Mouse (Mus musculus) stomach, embryonic 16.5 days (tissue): ENCODE results near the gene BC055324. TPM values are rescaled to one million over a fixed set of nuclear protein-coding genes. Genes with fewer than 3 reads are reported as not detected.
"Not testable (repeated sequence)": the region's sequence is repeated elsewhere in the genome, so short reads cannot be mapped to it uniquely, and the experiment has no call there.

ENCODE experiments used
- ATAC-seq: fragments of 200-750 bp; cut with Nextera tagmentation; 2 replicates; pipeline ENCODE4 v1.8.0; 2017; ENCODE audit warnings: moderate number of reproducible peaks, moderate TSS enrichment; ENCODE audit not compliant: insufficient read depth, low FRiP score
- H3K27ac ChIP-seq: fragments of 300-500 bp; sonication (generic); 2 replicates; pipeline ENCODE4 v1.5.1; 2014; ENCODE audit warnings: low read length
- H3K27me3 ChIP-seq: fragments of 300-500 bp; sonication (generic); 2 replicates; pipeline ENCODE4 v1.6.1; 2014; ENCODE audit warnings: low read length, control low read depth, mixed read lengths; ENCODE audit not compliant: control insufficient read depth, insufficient read depth
- H3K36me3 ChIP-seq: fragments of 300-500 bp; sonication (generic); 2 replicates; pipeline ENCODE4 v1.6.1; 2014; ENCODE audit warnings: low read length; ENCODE audit not compliant: control insufficient read depth, insufficient read depth
- H3K4me1 ChIP-seq: fragments of 300-500 bp; sonication (generic); 2 replicates; pipeline ENCODE4 v1.6.1; 2014; ENCODE audit warnings: low read length, control low read depth, mixed read lengths; ENCODE audit not compliant: control insufficient read depth, insufficient read depth
- H3K4me2 ChIP-seq: fragments of 300-500 bp; sonication (generic); 2 replicates; pipeline ENCODE4 v1.6.1; 2014; ENCODE audit warnings: low read depth, low read length, mixed read lengths
- H3K4me3 ChIP-seq: fragments of 300-500 bp; sonication (generic); replicated peaks from 2 replicates; pipeline ENCODE4 v1.5.1; 2014; ENCODE audit warnings: mild to moderate bottlenecking, low read length
- H3K9ac ChIP-seq: fragments of 300-500 bp; sonication (generic); 2 replicates; pipeline ENCODE4 v1.6.1; 2014; ENCODE audit warnings: low read length
- H3K9me3 ChIP-seq: fragments of 300-500 bp; sonication (generic); replicated peaks from 2 replicates; pipeline ENCODE4 v1.6.1; 2016; ENCODE audit warnings: low read length, control low read depth; ENCODE audit not compliant: control insufficient read depth
- WGBS: fragments of 180-500 bp; shearing (Covaris S2); extraction: QIAGEN DNeasy Blood & Tissue Kit; methylation state at CpG from one replicate; pipeline ENCODE4 v1.1.7; 2014; 5-methylcytosine and 5-hydroxymethylcytosine counted together
- polyA plus RNA-seq: library from polyadenylated mRNA; unstranded; fragments of >200 nt; fragmentation: Nextera tagmentation; extraction: Ambion mirVana; gene quantifications from 2 replicates; pipeline ENCODE4 v1.2.1, GENCODE M21; 2015

BC055324 gene
- polyA plus RNA-seq = 14.6 and 14.9 TPM in 2 replicates

GRCm38 (mm10) chr1:163994721-163995608, at the start of gene BC055324, which contains the start of gene Mettl18:
BC055324 (minus strand) TSS chr1:163994796.
Mettl18 (plus strand) TSS chr1:163994889.
- Histone ChIP-seq H3K27ac (peak within 1 kb of the TSS; percentile 88), H3K9ac (peak within 1 kb of the TSS; percentile 90), H3K4me3 (peak within 1 kb of the TSS; percentile 72), H3K4me1 (no peaks in the 10 kb centered on the region), H3K4me2 (peak within 1 kb of the TSS; percentile 61), H3K9me3 (no peaks in the 10 kb centered on the region), H3K36me3 (peaks cover 3% of the 10 kb centered on the region; the same call in 1 of the 2 replicates), H3K27me3 (no peaks in the 10 kb centered on the region)
- ATAC-seq = peak; percentile 96
- 3% methylated on average over 43 of the region's 43 CpGs for WGBS

- Histone ChIP-seq H3K4me1 (no peaks in the 10 kb centered on the region), H3K9me3 (no peaks in the 10 kb centered on the region), H3K27me3 (no peaks in the 10 kb centered on the region), H3K27ac (no peak overlapping the region), H3K4me2 (no peak overlapping the region), H3K9ac (no peak overlapping the region), H3K4me3 (no peak overlapping the region), H3K36me3 (no peaks in the 10 kb centered on the region)
- ATAC-seq = no peak
- 56% methylated on average over 3 of the region's 3 CpGs for WGBS
Observed at GRCm38 (mm10) chr1:164043549-164043948, 49.0 kb upstream of the BC055324 start.

- no peaks in the 10 kb centered on the region for H3K27me3 ChIP-seq
- H3K9ac ChIP-seq = no peak overlapping the region
- H3K27ac ChIP-seq = no peak overlapping the region
- no peaks in the 10 kb centered on the region for H3K9me3 ChIP-seq
- H3K36me3 ChIP-seq = no peaks in the 10 kb centered on the region
- no peak for ATAC-seq
- no peak overlapping the region for H3K4me3 ChIP-seq
- H3K4me2 ChIP-seq = no peak overlapping the region
- H3K4me1 ChIP-seq = no peaks in the 10 kb centered on the region
- 70% methylated on average over 10 of the region's 10 CpGs for WGBS
Observed at GRCm38 (mm10) chr1:164040385-164041135, 46.0 kb upstream of the BC055324 start.

- Histone ChIP-seq H3K36me3 (no peaks in the 10 kb centered on the region), H3K4me3 (no peak overlapping the region), H3K4me1 (no peaks in the 10 kb centered on the region), H3K9ac (no peak overlapping the region), H3K4me2 (no peak overlapping the region), H3K9me3 (no peaks in the 10 kb centered on the region), H3K27ac (no peak overlapping the region), H3K27me3 (no peaks in the 10 kb centered on the region)
- WGBS = 56% methylated on average over 5 of the region's 5 CpGs
- no peak for ATAC-seq
Observed at GRCm38 (mm10) chr1:164027416-164027815, 32.8 kb upstream of the BC055324 start.

GRCm38 (mm10) chr1:164025685-164026084, 31.1 kb upstream of the BC055324 start:
- H3K4me3 ChIP-seq = no peak overlapping the region
- no peaks in the 10 kb centered on the region for H3K4me1 ChIP-seq
- WGBS = 85% methylated on average over 4 of the region's 4 CpGs
- H3K4me2 ChIP-seq = no peak overlapping the region
- no peak for ATAC-seq
- H3K9me3 ChIP-seq = no peaks in the 10 kb centered on the region
- H3K27me3 ChIP-seq = no peaks in the 10 kb centered on the region
- H3K36me3 ChIP-seq = no peaks in the 10 kb centered on the region
- no peak overlapping the region for H3K9ac ChIP-seq
- H3K27ac ChIP-seq = no peak overlapping the region

- not testable (repeated sequence) for H3K9me3 ChIP-seq, H3K27ac ChIP-seq, H3K4me2 ChIP-seq, H3K4me3 ChIP-seq, H3K27me3 ChIP-seq, ATAC-seq, H3K36me3 ChIP-seq, H3K9ac ChIP-seq, H3K4me1 ChIP-seq
- 73% methylated on average over 5 of the region's 5 CpGs for WGBS
Observed at GRCm38 (mm10) chr1:164022106-164022505, 27.5 kb upstream of the BC055324 start.

- not testable (repeated sequence) for H3K27ac ChIP-seq, H3K4me1 ChIP-seq, ATAC-seq, H3K9me3 ChIP-seq, H3K27me3 ChIP-seq, H3K4me3 ChIP-seq, H3K4me2 ChIP-seq, H3K9ac ChIP-seq, H3K36me3 ChIP-seq
- WGBS = 88% methylated on average over 3 of the region's 3 CpGs
Observed at GRCm38 (mm10) chr1:164020746-164021145, 26.1 kb upstream of the BC055324 start.

GRCm38 (mm10) chr1:164019789-164020188, 25.2 kb upstream of the BC055324 start:
- H3K4me3 ChIP-seq = no peak overlapping the region
- H3K9me3 ChIP-seq = no peaks in the 10 kb centered on the region
- H3K27ac ChIP-seq = no peak overlapping the region
- H3K4me2 ChIP-seq = no peak overlapping the region
- ATAC-seq = no peak
- no peaks in the 10 kb centered on the region for H3K36me3 ChIP-seq
- 45% methylated on average over 6 of the region's 6 CpGs for WGBS
- no peaks in the 10 kb centered on the region for H3K27me3 ChIP-seq
- no peak overlapping the region for H3K9ac ChIP-seq
- H3K4me1 ChIP-seq = no peaks in the 10 kb centered on the region
